Mouse (Mus musculus) adrenal gland, postnatal 25 days (tissue): Measurements from ENCODE around the gene Cwh43. TPM values are rescaled to one million over a fixed set of nuclear protein-coding genes. Genes with fewer than 3 reads are reported as not detected.
"Not testable (repeated sequence)": the region's sequence is repeated elsewhere in the genome, so short reads cannot be mapped to it uniquely, and the experiment has no call there.

Experiments used
- DNase-seq: peaks from one replicate; pipeline ENCODE4 v3.0.0; 2021; ENCODE audit warnings: mixed read lengths
- total RNA-seq: library from RNA; stranded (reverse); gene quantifications from 2 replicates; pipeline ENCODE4 v1.2.3, GENCODE M21; 2021

Cwh43 gene
- total RNA-seq, 1 experiment from 2014 or later: 0.12 TPM

GRCm38 (mm10) chr5:73480700-73481099 is 74.8 kb downstream of the Cwh43 start, which contains the start of gene Dcun1d4:
Gene Dcun1d4 (plus strand): TSS chr5:73481000.
- no peak for DNase-seq

- DNase-seq: no peak
These were observed 75.5 kb downstream of the Cwh43 start for GRCm38 (mm10) chr5:73481401-73481800.

- DNase-seq: not testable (repeated sequence)
These were observed 76.5 kb downstream of the Cwh43 start for GRCm38 (mm10) chr5:73482381-73482780.

- no peak for DNase-seq
These were observed 78.2 kb downstream of the Cwh43 start for GRCm38 (mm10) chr5:73484016-73484615.

GRCm38 (mm10) chr5:73486451-73486850 is 80.6 kb downstream of the Cwh43 start:
- no peak for DNase-seq

- DNase-seq: no peak
These were observed 84.0 kb downstream of the Cwh43 start for GRCm38 (mm10) chr5:73489915-73490314.

GRCm38 (mm10) chr5:73490596-73491073 is 84.8 kb downstream of the Cwh43 start:
- peak; percentile 100 for DNase-seq

GRCm38 (mm10) chr5:73491074-73491836 is 85.4 kb downstream of the Cwh43 start:
- peak; percentile 67 for DNase-seq

- DNase-seq: peak; percentile 87
These were observed 86.2 kb downstream of the Cwh43 start for GRCm38 (mm10) chr5:73491837-73492720.

GRCm38 (mm10) chr5:73497401-73497800 is 91.5 kb downstream of the Cwh43 start:
- no peak for DNase-seq

GRCm38 (mm10) chr5:73498559-73498958 is 92.7 kb downstream of the Cwh43 start:
- no peak for DNase-seq

GRCm38 (mm10) chr5:73500867-73501440 is 95.1 kb downstream of the Cwh43 start:
- DNase-seq: no peak

- no peak for DNase-seq
These were observed 96.5 kb downstream of the Cwh43 start for GRCm38 (mm10) chr5:73502422-73502821.

Other genes with a start within 250 kb of the Cwh43 start
- 52.3 and 60.0 TPM in 2 replicates for gene Fryl, start 149.5 kb upstream of the Cwh43 start, total RNA-seq
- gene Ociad1, start 113.3 kb upstream of the Cwh43 start, total RNA-seq: 245 and 249 TPM in 2 replicates
- 17.4 and 24.9 TPM in 2 replicates for gene Ociad2, start 65.0 kb upstream of the Cwh43 start, total RNA-seq
- gene Dcun1d4, start 74.9 kb downstream of the Cwh43 start, total RNA-seq: 38.0 and 55.6 TPM in 2 replicates
- gene Lrrc66, start 226.5 kb downstream of the Cwh43 start, total RNA-seq: not detected in 2 replicates
- 21.3 and 26.9 TPM in 2 replicates for gene Sgcb, start 241.7 kb downstream of the Cwh43 start, total RNA-seq
- not detected in 2 replicates for gene Spata18, start 245.3 kb downstream of the Cwh43 start, total RNA-seq